Mouse (Mus musculus) midbrain, embryonic 12.5 days (tissue): Measurements from ENCODE around the gene Aunip. TPM values are rescaled to one million over a fixed set of nuclear protein-coding genes. Genes with fewer than 3 reads are reported as not detected.
A peak's percentile ranks its signal among the peaks of the same experiment; 100 is the strongest.

ENCODE experiments used
- ATAC-seq: fragments of 200-750 bp; cut with Nextera tagmentation; 2 replicates; pipeline ENCODE4 v1.8.0; 2017; ENCODE audit warnings: low read depth, moderate TSS enrichment, moderate library complexity; ENCODE audit not compliant: low FRiP score
- H3K27ac ChIP-seq: fragments of 300-500 bp; sonication (generic); replicated peaks from 2 replicates; pipeline ENCODE4 v1.5.1; 2016; ENCODE audit warnings: mild to moderate bottlenecking
- H3K27me3 ChIP-seq: fragments of 300-500 bp; sonication (generic); 2 replicates; pipeline ENCODE4 v1.6.1; 2016; ENCODE audit warnings: mild to moderate bottlenecking
- H3K36me3 ChIP-seq: fragments of 300-500 bp; sonication (generic); 2 replicates; pipeline ENCODE4 v1.6.1; 2016
- H3K4me1 ChIP-seq: fragments of 300-500 bp; sonication (generic); 2 replicates; pipeline ENCODE4 v1.6.1; 2016
- H3K4me2 ChIP-seq: fragments of 300-500 bp; sonication (generic); replicated peaks from 2 replicates; pipeline ENCODE4 v1.6.1; 2016; ENCODE audit warnings: mild to moderate bottlenecking, moderate library complexity
- H3K4me3 ChIP-seq: fragments of 300-500 bp; sonication (generic); 2 replicates; pipeline ENCODE4 v1.5.1; 2016; ENCODE audit warnings: mild to moderate bottlenecking
- H3K9ac ChIP-seq: fragments of 300-500 bp; sonication (generic); replicated peaks from 2 replicates; pipeline ENCODE4 v1.6.1; 2016; ENCODE audit warnings: mild to moderate bottlenecking, moderate library complexity
- H3K9me3 ChIP-seq: fragments of 300-500 bp; sonication (generic); 2 replicates; pipeline ENCODE4 v1.6.1; 2016; ENCODE audit warnings: mild to moderate bottlenecking
- WGBS: fragments of 180-500 bp; shearing (Covaris S2); methylation state at CpG from one replicate; pipeline ENCODE4 v1.1.7; 2016; 5-methylcytosine and 5-hydroxymethylcytosine counted together
- polyA plus RNA-seq: library from polyadenylated mRNA; unstranded; fragments of >200 nt; fragmentation: Nextera tagmentation; extraction: Ambion mirVana; gene quantifications from 2 replicates; pipeline ENCODE4 v1.2.1, GENCODE M21; 2016

Gene Aunip
- polyA plus RNA-seq, 1 experiment from 2014 or later: 11.5 TPM

DNA sequence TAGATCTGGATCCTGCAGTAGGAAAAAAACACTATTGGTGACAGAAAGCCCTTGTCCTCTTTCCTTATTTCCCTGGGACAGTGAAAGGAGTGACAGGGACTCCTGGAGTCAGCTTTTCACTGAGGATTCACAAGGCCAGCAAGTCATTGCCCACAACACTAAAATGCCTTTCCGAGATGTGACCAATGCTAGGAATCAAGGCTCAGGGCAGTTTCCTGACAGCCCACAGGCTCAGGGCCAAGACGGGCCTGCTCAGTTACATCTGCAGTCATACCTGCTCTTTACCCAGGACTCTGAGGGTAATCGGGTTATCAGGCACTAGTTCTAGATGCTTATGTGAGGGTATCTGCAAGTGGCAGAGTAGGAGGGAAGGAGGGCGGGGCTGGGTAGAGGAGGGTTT is 12.6 kb downstream of the Aunip start:
- Histone ChIP-seq H3K9me3 (no peaks in the 10 kb centered on the region), H3K36me3 (peaks cover 56% of the 10 kb centered on the region), H3K4me3 (no peak overlapping the region), H3K4me2 (no peak overlapping the region), H3K27ac (no peak overlapping the region), H3K4me1 (no peaks in the 10 kb centered on the region), H3K9ac (no peak overlapping the region), H3K27me3 (no peaks in the 10 kb centered on the region)
- ATAC-seq: no peak
- WGBS: 93% methylated on average over 4 of the region's 4 CpGs

DNA sequence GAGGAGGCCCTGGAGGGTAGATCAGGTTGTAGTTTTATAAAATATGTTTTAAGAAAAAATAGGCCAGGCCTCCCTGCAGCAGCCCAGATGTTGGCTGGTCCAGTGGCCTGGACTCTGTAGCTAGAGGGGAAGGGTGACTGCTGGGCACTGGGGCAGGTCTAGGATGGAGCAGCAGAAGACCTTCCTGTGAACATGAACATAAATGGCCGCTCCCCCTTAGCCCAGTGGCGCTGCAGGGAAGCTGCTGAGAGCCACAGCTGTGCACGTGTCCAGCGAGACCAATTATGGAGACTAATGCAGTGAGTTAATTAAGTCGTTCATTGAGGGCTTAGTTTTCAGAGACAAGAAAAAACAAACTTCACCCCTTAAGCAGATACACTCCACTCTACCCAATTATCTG is 15.0 kb downstream of the Aunip start:
- H3K9ac ChIP-seq: no peak overlapping the region
- H3K4me3 ChIP-seq: no peak overlapping the region
- no peak overlapping the region; the same call in 1 of the 2 replicates for H3K27ac ChIP-seq
- no peak for ATAC-seq
- no peak overlapping the region for H3K4me2 ChIP-seq
- H3K27me3 ChIP-seq: no peaks in the 10 kb centered on the region
- no peaks in the 10 kb centered on the region for H3K9me3 ChIP-seq
- peaks cover 76% of the 10 kb centered on the region for H3K36me3 ChIP-seq
- WGBS: 69% methylated on average over 5 of the region's 5 CpGs
- H3K4me1 ChIP-seq: no peaks in the 10 kb centered on the region

DNA sequence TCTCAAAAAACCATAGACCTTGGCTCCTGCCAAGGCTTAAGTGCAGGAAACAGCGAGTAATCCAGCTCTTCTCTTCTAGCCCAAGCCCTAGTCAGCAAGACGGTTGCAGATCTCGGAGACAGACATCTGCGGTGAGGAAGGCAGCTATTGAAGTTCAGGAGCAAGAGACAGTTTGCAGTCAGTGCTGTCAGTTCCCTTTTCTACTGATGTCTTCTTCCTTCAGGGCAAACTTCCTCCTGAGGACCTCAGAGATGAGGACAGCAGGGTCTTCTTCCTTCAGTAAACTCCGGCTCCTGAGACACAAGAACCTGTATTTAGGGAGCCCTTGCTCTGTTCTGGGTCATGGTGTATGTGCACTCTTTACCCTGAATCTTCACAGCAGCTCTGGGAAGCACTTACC is 15.4 kb downstream of the Aunip start:
- 77% methylated on average over 5 of the region's 5 CpGs for WGBS
- no peaks in the 10 kb centered on the region for H3K9me3 ChIP-seq
- peaks cover 80% of the 10 kb centered on the region for H3K36me3 ChIP-seq
- H3K9ac ChIP-seq: no peak overlapping the region
- no peak for ATAC-seq
- no peak overlapping the region for H3K4me2 ChIP-seq
- no peaks in the 10 kb centered on the region for H3K4me1 ChIP-seq
- no peaks in the 10 kb centered on the region for H3K27me3 ChIP-seq
- H3K4me3 ChIP-seq: no peak overlapping the region
- no peak overlapping the region; the same call in 1 of the 2 replicates for H3K27ac ChIP-seq

DNA sequence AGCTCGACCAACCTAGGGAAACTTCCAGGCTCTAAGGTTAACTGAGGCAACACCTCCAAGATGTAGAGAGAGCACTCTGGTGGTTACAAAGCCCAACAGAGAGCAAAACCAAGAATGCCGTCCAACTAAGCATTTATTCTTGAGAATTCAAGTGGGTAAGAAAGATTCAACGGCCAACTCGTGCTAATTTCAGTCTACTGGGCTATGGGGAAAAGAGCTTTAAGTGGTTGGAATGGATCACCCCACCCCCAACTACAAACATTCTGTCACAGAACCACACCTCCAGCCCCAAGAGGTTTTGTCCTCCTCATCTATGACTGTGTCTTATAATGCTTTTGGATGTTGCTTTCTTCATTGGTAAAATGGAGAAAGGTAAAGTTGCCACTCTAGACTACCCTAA is 22.1 kb downstream of the Aunip start:
- Histone ChIP-seq H3K4me2 (no peak overlapping the region), H3K4me3 (no peak overlapping the region), H3K27ac (no peak overlapping the region), H3K9ac (no peak overlapping the region), H3K27me3 (no peaks in the 10 kb centered on the region), H3K36me3 (peaks cover 42% of the 10 kb centered on the region), H3K9me3 (no peaks in the 10 kb centered on the region), H3K4me1 (peaks cover 17% of the 10 kb centered on the region)
- no peak for ATAC-seq
- WGBS: 87% methylated on average over 4 of the region's 4 CpGs

DNA sequence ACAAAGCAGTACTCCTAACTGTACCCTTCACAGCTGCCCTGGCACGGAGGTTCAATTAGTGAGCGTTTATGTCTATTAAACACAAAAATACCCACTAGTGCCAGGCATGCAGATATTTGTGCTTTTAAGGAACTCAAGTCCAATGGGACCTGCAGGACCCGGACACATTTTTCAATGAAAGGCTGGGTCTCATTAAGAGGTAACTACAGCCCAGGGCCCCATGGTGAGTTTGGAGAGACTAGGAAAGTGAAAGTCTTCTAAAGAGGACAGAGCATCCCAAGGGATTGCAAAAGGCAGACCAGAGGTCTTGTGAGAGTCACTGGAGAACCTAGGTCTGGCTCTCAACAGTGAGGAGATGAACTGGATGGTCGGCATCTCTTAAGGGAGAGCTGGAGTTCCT is 22.6 kb downstream of the Aunip start:
- Histone ChIP-seq H3K9ac (peak overlapping the region; percentile 85; the same call in 1 of the 2 replicates), H3K4me3 (peak overlapping the region; percentile 83), H3K4me1 (peaks cover 17% of the 10 kb centered on the region), H3K27ac (no peak overlapping the region), H3K27me3 (no peaks in the 10 kb centered on the region), H3K36me3 (peaks cover 38% of the 10 kb centered on the region), H3K9me3 (no peaks in the 10 kb centered on the region), H3K4me2 (peak overlapping the region; percentile 97)
- ATAC-seq: no peak
- WGBS: 86% methylated on average over 4 of the region's 4 CpGs

DNA sequence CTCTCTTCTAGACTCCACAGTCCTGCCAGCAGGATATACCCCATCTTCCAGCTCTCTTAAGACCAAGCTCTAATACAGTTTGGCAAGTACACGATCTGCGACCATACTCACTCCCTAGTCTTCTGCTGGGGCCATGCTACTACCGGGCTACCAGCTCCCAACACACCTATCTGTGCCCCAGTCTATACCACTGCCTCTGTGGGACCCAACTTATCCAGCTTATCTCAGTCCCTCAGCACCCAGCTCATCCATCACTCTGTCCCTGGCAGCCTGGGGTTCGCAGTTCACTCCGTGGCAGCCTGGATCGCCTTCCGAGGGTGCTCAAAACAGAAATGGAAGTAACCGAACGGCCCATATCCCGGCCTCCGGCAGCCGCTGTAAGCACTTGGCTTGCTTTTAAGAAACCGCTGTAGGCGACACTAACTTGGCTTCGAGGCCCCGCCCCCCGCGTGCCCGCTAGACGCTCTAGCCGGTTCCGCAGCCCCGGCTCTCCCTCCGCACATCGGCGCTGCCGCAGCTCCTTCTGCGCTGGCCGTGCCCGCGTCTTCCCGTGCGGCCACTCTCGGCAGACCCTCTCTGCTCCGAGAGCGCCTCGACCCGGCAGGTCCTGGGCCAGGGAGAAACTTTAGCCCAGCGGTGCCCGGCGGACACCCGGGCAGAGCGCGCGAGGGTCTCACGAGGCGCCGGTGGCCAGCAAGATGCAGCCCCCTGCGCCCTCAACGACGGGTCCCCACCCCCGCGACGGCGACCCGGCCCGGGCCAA is 23.5 kb downstream of the Aunip start:
- Histone ChIP-seq H3K4me1 (peaks cover 17% of the 10 kb centered on the region), H3K36me3 (peaks cover 34% of the 10 kb centered on the region), H3K9me3 (no peaks in the 10 kb centered on the region), H3K9ac (peak overlapping the region; percentile 85), H3K4me2 (peak overlapping the region; percentile 97), H3K27ac (peak overlapping the region; percentile 85), H3K27me3 (no peaks in the 10 kb centered on the region), H3K4me3 (peak overlapping the region; percentile 83)
- 1% methylated on average over 57 of the region's 57 CpGs for WGBS
- no peak; the same call in none of the 2 replicates for ATAC-seq

DNA sequence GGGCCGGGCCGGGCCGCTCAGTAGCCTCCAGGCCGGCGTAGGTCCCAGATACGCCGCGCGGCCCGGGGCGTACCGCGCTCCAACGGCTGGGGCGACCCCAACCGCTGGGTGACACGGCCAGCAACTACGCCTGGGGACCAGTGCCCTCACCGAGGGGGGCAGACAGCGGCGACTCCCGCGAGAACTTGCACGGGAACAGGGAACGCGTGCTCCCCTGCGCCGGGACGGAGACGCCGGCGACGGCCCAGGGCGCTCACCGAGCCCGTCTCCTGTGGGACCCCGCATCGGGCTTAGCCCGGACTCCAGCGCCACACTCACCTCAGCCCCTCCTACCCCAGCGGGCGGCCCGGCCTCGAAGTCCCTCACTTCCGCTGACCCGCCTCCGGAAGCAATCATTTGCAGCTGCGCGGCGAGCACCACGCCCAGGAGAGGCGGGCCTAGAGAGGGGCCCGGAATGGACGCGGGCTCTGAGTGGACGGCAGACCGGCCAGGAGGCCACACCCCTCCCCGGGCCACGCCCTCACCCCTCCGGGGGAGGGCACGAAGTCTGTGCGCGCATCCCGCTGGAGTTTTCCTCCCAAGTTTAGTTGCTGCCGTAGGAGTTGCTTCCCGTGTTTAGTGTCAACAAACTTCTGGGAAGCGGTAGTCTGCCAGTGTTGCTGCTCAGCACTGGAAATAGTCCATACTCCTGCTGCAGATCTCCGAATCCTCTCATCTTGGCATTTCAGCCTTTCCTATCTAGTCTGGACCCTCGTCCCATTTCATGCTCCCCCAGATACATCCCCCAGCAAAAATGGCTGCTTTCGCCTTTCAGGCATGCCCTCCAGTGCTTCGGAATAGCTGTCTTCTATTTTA is 24.4 kb downstream of the Aunip start, which contains the start of gene Mtfr1l:
TSS of gene Mtfr1l (minus strand) at position 456 of the 855 bp plus-strand sequence.
- H3K9ac ChIP-seq: peak within 1 kb of the TSS; percentile 85
- no peaks in the 10 kb centered on the region for H3K27me3 ChIP-seq
- peak within 1 kb of the TSS; percentile 85 for H3K27ac ChIP-seq
- peak within 1 kb of the TSS; percentile 83 for H3K4me3 ChIP-seq
- no peaks in the 10 kb centered on the region for H3K9me3 ChIP-seq
- peak; percentile 98 for ATAC-seq
- H3K4me1 ChIP-seq: peaks cover 17% of the 10 kb centered on the region
- peaks cover 34% of the 10 kb centered on the region for H3K36me3 ChIP-seq
- under 1% methylated on average over 62 of the region's 71 CpGs for WGBS
- peak within 1 kb of the TSS; percentile 97 for H3K4me2 ChIP-seq

DNA sequence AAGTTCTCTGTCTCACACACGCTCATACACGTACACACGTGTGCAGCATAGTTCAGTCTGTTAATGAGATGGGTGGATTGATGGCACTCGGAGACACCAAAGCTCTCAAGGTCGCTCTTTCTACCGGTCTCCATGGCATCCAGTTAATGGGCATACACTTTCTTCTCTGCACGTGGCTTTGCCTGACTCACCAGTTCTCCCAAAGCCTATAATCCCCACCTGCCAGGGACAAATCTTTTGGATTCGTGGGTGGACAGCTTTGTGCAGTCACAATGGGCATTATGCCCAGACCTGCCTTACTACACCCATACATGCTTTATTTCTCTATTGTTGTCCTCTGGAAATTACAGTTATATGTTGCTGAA is 25.0 kb downstream of the Aunip start:
- H3K27ac ChIP-seq: 0 out of 2 replicates have a peak overlapping the region, but pooled peaks have one; percentile 16
- H3K27me3 ChIP-seq: no peaks in the 10 kb centered on the region
- no peaks in the 10 kb centered on the region for H3K9me3 ChIP-seq
- H3K36me3 ChIP-seq: peaks cover 34% of the 10 kb centered on the region
- peak overlapping the region; percentile 83 for H3K4me3 ChIP-seq
- 12% methylated on average over 8 of the region's 8 CpGs for WGBS
- peak overlapping the region; percentile 97 for H3K4me2 ChIP-seq
- peaks cover 17% of the 10 kb centered on the region for H3K4me1 ChIP-seq
- peak overlapping the region; percentile 42 for H3K9ac ChIP-seq
- ATAC-seq: no peak; the same call in 1 of the 2 replicates

DNA sequence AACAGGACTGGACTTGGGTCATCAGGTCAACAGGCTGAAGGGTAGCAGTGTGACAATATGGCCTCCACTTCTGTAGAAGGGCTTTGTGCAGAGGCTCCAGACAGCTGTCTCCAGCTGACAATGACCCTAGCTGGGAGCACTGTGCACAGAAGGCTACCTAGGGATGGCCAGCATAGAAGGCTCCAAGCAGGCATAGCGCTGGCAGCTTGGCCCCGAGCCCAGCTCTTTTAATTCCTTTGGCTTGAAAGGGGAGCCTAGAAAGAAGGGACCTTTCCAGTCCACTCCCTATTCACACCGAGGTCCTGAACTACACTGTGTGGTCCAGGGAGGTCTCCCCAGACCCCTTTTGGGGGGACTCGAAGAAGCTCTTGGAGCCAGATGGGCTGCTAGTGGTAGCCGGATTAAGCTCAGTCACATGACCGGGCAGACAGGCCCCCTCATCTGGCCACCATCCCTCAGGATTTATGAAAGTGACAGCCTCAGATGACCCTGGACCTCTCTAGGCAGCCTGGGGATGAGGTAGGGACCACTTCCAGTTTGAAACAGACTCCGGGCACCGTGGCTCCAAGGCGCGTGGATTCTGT is 28.3 kb downstream of the Aunip start:
- H3K4me1 ChIP-seq: peaks cover 8% of the 10 kb centered on the region
- no peaks in the 10 kb centered on the region for H3K27me3 ChIP-seq
- 87% methylated on average over 10 of the region's 10 CpGs for WGBS
- H3K27ac ChIP-seq: no peak overlapping the region
- no peak overlapping the region for H3K4me2 ChIP-seq
- H3K9me3 ChIP-seq: no peaks in the 10 kb centered on the region
- no peak for ATAC-seq
- no peak overlapping the region for H3K4me3 ChIP-seq
- H3K9ac ChIP-seq: no peak overlapping the region
- peaks cover 43% of the 10 kb centered on the region for H3K36me3 ChIP-seq

DNA sequence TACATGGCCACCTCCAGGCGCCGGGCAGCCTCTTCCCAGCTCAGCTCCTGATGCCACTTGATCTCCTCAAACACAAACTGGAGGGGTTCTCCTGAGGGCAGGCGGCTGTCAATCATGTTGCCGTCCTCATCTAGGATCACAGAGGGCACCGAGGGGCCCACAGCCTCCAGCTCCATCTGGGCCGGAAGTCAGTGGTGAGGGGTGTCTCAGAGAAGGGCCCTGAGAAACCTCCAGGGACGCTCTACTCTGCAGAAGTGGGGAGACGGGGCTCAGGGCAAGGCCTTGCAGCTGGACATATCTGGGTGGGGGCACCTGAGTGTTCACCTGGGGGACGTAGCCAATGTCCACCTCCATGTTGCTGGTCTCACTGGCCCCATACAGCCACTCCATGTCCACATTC is 31.9 kb downstream of the Aunip start:
- ATAC-seq: no peak
- H3K9ac ChIP-seq: no peak overlapping the region
- 91% methylated on average over 9 of the region's 9 CpGs for WGBS
- H3K36me3 ChIP-seq: peaks cover 79% of the 10 kb centered on the region
- H3K4me1 ChIP-seq: peaks cover 12% of the 10 kb centered on the region
- no peaks in the 10 kb centered on the region for H3K9me3 ChIP-seq
- H3K27me3 ChIP-seq: no peaks in the 10 kb centered on the region
- H3K4me2 ChIP-seq: no peak overlapping the region
- H3K4me3 ChIP-seq: no peak overlapping the region
- no peak overlapping the region for H3K27ac ChIP-seq

DNA sequence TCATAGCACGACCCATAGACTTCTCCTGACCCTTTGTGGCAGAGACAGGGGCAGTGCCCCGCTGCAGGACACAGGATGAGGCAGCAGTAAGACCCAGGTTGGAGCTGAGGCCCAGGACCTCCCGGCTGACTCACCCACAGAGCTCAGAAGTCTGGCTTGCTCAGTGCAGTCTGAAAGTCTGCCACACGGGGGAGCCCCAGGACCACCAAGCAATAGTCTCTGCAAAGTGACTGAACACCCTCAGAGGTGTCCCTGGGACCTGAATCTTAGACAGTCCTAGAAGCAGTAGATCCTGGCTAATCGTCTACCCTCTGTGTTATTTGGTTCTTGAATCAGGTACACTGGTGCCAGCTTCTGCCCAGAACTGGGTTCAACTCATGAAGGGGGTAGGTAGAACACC is 32.5 kb downstream of the Aunip start:
- Histone ChIP-seq H3K36me3 (peaks cover 84% of the 10 kb centered on the region), H3K4me1 (peaks cover 13% of the 10 kb centered on the region), H3K27ac (no peak overlapping the region)

More for the DNA sequence above, 32.5 kb downstream of the Aunip start:
- ATAC-seq: peak; percentile 68
- H3K9me3 ChIP-seq: no peaks in the 10 kb centered on the region
- no peak overlapping the region for H3K4me3 ChIP-seq
- WGBS: 11% methylated on average over 5 of the region's 5 CpGs
- H3K9ac ChIP-seq: no peak overlapping the region
- no peaks in the 10 kb centered on the region for H3K27me3 ChIP-seq
- H3K4me2 ChIP-seq: no peak overlapping the region
